In the genomic region with DNA sequence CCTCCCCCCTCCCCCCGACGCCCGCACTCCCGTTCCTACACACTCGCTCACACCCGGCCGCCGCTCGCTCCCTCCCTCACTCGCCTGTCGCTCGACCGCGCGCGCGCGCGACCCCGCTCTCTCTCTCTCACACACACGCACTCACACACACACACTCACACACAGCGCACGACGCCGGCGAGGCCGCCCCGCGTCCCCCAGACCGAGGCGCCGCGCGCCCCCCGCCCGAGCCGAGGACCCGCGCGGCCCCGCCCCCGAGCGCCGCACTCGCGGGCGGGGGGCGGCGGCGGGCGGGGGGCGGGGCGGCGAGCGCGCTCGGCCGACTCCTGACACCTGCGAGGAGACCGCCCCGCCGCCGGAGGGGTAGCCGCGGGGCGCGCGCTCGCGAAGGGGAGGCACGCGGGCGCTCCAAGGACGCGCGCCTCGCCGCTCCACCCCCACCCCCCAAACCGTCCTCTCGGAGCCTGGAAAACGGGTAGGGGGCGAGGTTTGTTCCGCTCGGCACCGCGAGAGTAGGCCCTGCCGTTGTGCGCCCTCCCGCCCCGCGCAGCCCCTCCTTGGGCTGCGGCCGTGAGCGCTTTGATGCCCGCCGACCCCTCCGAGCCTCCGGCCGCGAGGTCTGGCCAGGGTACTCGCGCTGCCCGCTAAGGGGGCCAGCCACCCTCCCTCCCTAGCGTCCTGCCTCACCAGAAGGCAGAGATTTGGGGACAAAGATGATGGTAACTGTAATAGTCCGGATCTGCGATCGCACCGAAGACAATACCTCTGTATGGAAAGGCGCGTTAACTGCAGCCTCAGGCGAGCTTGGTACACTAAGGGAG, we compare ENCODE assay signal across 8 mouse cellular contexts. TPM values are rescaled to one million over a fixed set of nuclear protein-coding genes. Genes with fewer than 3 reads are reported as not detected.
A peak's percentile ranks its signal among the peaks of the same experiment; 100 is the strongest.
DNase-seq lines count a peak whose midpoint lies in the region; ATAC-seq and TF ChIP-seq lines count a peak whose summit lies in the region.

No protein-coding gene starts in this region.

- intact Hi-C loops in left cerebral cortex, postnatal 25 days (cut with DNase I), result no loop called here

- peaks cover 10% of the 10 kb centered on the region; the same call in 1 of the 2 replicates for H3K4me1 ChIP-seq in kidney, embryonic 16.5 days (ENCODE audit: insufficient read depth, low read length)
- H3K4me1 ChIP-seq in cortical plate, adult 2 months (ENCODE audit: control insufficient read depth, insufficient read depth, low read length), result peaks cover 3% of the 10 kb centered on the region
- peaks cover 2 to 5% of the 10 kb centered on the region in 2 experiments; a peak in 3 of 4 replicates for H3K4me1 ChIP-seq in heart, embryonic 14.5 days (ENCODE audit: control insufficient read depth in 2 of 2, insufficient read depth in 2 of 2, low read length in 2 of 2)
- peaks cover 25% of the 10 kb centered on the region for H3K4me1 ChIP-seq in midbrain, embryonic 12.5 days

- H3K4me2 ChIP-seq in kidney, embryonic 16.5 days (replicated peaks; ENCODE audit: low read depth, low read length), result peak overlapping the region; percentile 85
- peak overlapping the region; percentile 89 for H3K4me2 ChIP-seq in heart, embryonic 14.5 days (ENCODE audit: low read length)
- H3K4me2 ChIP-seq in midbrain, embryonic 12.5 days (replicated peaks), result peak overlapping the region; percentile 55

- peak overlapping the region; percentile 50; the same call in 1 of the 2 replicates for H3K27ac ChIP-seq in kidney, embryonic 16.5 days (ENCODE audit: low read length)
- peak overlapping the region; percentile 39; the same call in 1 of the 2 replicates for H3K27ac ChIP-seq in cortical plate, adult 2 months (ENCODE audit: insufficient read depth, low read length)
- no peak overlapping the region for H3K27ac ChIP-seq in heart, embryonic 14.5 days (replicated peaks in 1 of 2; ENCODE audit: control insufficient read depth in 1 of 2, insufficient read depth in 1 of 2, low read depth in 2 of 2, low read length in 2 of 2)
- H3K27ac ChIP-seq in midbrain, embryonic 12.5 days (replicated peaks), result peak overlapping the region; percentile 97

- H3K9ac ChIP-seq in kidney, embryonic 16.5 days (replicated peaks; ENCODE audit: low read length), result peak overlapping the region; percentile 79
- peak overlapping the region; percentile 74 for H3K9ac ChIP-seq in heart, embryonic 14.5 days (ENCODE audit: low read length)
- peak overlapping the region; percentile 93 for H3K9ac ChIP-seq in midbrain, embryonic 12.5 days (replicated peaks)

- H3K4me3 ChIP-seq in kidney, embryonic 16.5 days (ENCODE audit: low read length), result peak overlapping the region; percentile 74
- peak overlapping the region; percentile 76 for H3K4me3 ChIP-seq in cortical plate, adult 2 months (ENCODE audit: insufficient read depth, low read length)
- H3K4me3 ChIP-seq in heart, embryonic 14.5 days (ENCODE audit: control insufficient read depth in 1 of 2, insufficient read depth in 1 of 2, low read depth in 1 of 2, low read length in 2 of 2), result peak overlapping the region; percentile 74 to 82
- peak overlapping the region; percentile 77 for H3K4me3 ChIP-seq in midbrain, embryonic 12.5 days

- DNase-seq in kidney, adult 11 months, result no peak
- DNase-seq in left cerebral cortex, postnatal 25 days (ENCODE audit: low spot score in 2 of 2), result peak; percentile 43 to 45
- peak; percentile 67 for DNase-seq in testis, postnatal 10 days (ENCODE audit: low spot score)
- no peak for DNase-seq in urinary bladder, postnatal 36 days (ENCODE audit: low spot score in 2 of 2)

- H3K36me3 ChIP-seq in kidney, embryonic 16.5 days (ENCODE audit: insufficient read depth, low read length), result no peaks in the 10 kb centered on the region
- no peaks in the 10 kb centered on the region for H3K36me3 ChIP-seq in heart, embryonic 14.5 days (ENCODE audit: control insufficient read depth, insufficient read depth, low read length)
- H3K36me3 ChIP-seq in midbrain, embryonic 12.5 days, result no peaks in the 10 kb centered on the region

- peak; percentile 87 for ATAC-seq in kidney, embryonic 16.5 days (ENCODE audit: low FRiP score, low TSS enrichment)
- ATAC-seq in heart, embryonic 14.5 days (ENCODE audit: insufficient number of reproducible peaks, insufficient read depth, low FRiP score, low read depth), result peak; percentile 70
- peak; percentile 93 for ATAC-seq in midbrain, embryonic 12.5 days (ENCODE audit: low FRiP score, low read depth)

- no peak for TF ChIP-seq POLR2A in cortical plate, adult 2 months (IDR thresholded peaks at IDR 0.05; ENCODE audit: extremely low read depth, insufficient read depth, low read length)

- H3K9me3 ChIP-seq in kidney, embryonic 16.5 days (ENCODE audit: low read length), result no peaks in the 10 kb centered on the region
- no peaks in the 10 kb centered on the region for H3K9me3 ChIP-seq in heart, embryonic 14.5 days (ENCODE audit: control insufficient read depth, low read length)
- no peaks in the 10 kb centered on the region for H3K9me3 ChIP-seq in midbrain, embryonic 12.5 days

- no peak for TF ChIP-seq CTCF in cortical plate, adult 2 months (IDR thresholded peaks at IDR 0.05; ENCODE audit: extremely low read depth, insufficient read depth, low read length)

- peaks cover 5% of the 10 kb centered on the region; the same call in 1 of the 2 replicates for H3K27me3 ChIP-seq in kidney, embryonic 16.5 days (ENCODE audit: insufficient read depth, low read length)
- peaks cover 41% of the 10 kb centered on the region for H3K27me3 ChIP-seq in heart, embryonic 14.5 days (ENCODE audit: control insufficient read depth, insufficient read depth, low read length)
- H3K27me3 ChIP-seq in midbrain, embryonic 12.5 days, result peaks cover 5% of the 10 kb centered on the region; the same call in 1 of the 2 replicates

- WGBS in kidney, embryonic 16.5 days, result under 1% methylated on average over 55 of the region's 111 CpGs
- 1% methylated on average over 74 of the region's 111 CpGs for WGBS in heart, embryonic 14.5 days
- WGBS in midbrain, embryonic 12.5 days, result under 1% methylated on average over 85 of the region's 111 CpGs

RNA-seq across cellular contexts. Expression of a gene that starts 12.1 kb away (rescaled TPM):
- 13.8 and 14.8 TPM in 2 replicates for polyA plus RNA-seq in kidney, embryonic 16.5 days (2015; fragmentation: Nextera tagmentation; extraction: Ambion mirVana)
- 41.6 and 49.5 TPM in 2 replicates for polyA plus RNA-seq in cortical plate, adult 2 months (2012; rRNA removed)
- 2.2 and 2.4 TPM in 2 replicates for polyA plus RNA-seq in heart, embryonic 14.5 days (2014; fragmentation: Nextera tagmentation; extraction: Ambion mirVana)
- 10 to 100 TPM; 84.1 to 91.8 TPM for total RNA-seq in left cerebral cortex, postnatal 25 days (2021)
- 82.8 and 91.4 TPM in 2 replicates for polyA plus RNA-seq in midbrain, embryonic 12.5 days (2016; fragmentation: Nextera tagmentation; extraction: Ambion mirVana)

RNA-seq across cellular contexts. Expression of a gene that starts 19.1 kb away (rescaled TPM):
- polyA plus RNA-seq in kidney, embryonic 16.5 days (2015; fragmentation: Nextera tagmentation; extraction: Ambion mirVana), result 26.5 and 28.0 TPM in 2 replicates
- 0.83 and 0.92 TPM in 2 replicates for polyA plus RNA-seq in cortical plate, adult 2 months (2012; rRNA removed)
- 15.7 and 16.9 TPM in 2 replicates for polyA plus RNA-seq in heart, embryonic 14.5 days (2014; fragmentation: Nextera tagmentation; extraction: Ambion mirVana)
- 1 to 10 TPM in 1 of 2 experiments, under 1 TPM in 1; 0.32 to 1.2 TPM for total RNA-seq in left cerebral cortex, postnatal 25 days (2021)
- polyA plus RNA-seq in midbrain, embryonic 12.5 days (2016; fragmentation: Nextera tagmentation; extraction: Ambion mirVana), result 1.0 and 2.0 TPM in 2 replicates

Comparison
In these comparisons a context has a peak if more than half of its experiments do, and no peak if none do; other contexts are left out.
1. H3K27ac ChIP-seq: peak in kidney, embryonic 16.5 days (single experiment), cortical plate, adult 2 months (single experiment) and midbrain, embryonic 12.5 days (single experiment); none in heart, embryonic 14.5 days (0 of 2).
2. DNase-seq: peak in left cerebral cortex, postnatal 25 days (2 of 2) and testis, postnatal 10 days (single experiment); none in kidney, adult 11 months (single experiment) and urinary bladder, postnatal 36 days (0 of 2).
3. Peak in every context shown above with its lines, with median percentiles within 50 percentile points of each other: ATAC-seq, H3K4me2 ChIP-seq, H3K4me3 ChIP-seq and H3K9ac ChIP-seq.